Mouse (Mus musculus) G1E (cell line): ENCODE results near the gene Slc22a15. TPM values are rescaled to one million over a fixed set of nuclear protein-coding genes. Genes with fewer than 3 reads are reported as not detected.

Experiments
- ATAC-seq: 2 replicates; pipeline ENCODE4 v1.8.0; 2016; ENCODE audit warnings: mild to moderate bottlenecking; ENCODE audit not compliant: insufficient number of reproducible peaks, poor library complexity, low FRiP score, severe bottlenecking; ENCODE audit errors: extremely low read depth
- DNase-seq: peaks from one replicate; pipeline ENCODE4 v3.0.0; 2012; ENCODE audit warnings: low spot score
- H3K27me3 ChIP-seq: 2 replicates; pipeline ENCODE4 v1.6.1; 2012; ENCODE audit warnings: mild to moderate bottlenecking, low read length, inconsistent platforms; ENCODE audit not compliant: insufficient read depth
- H3K36me3 ChIP-seq: replicated peaks from 2 replicates; pipeline ENCODE3; 2012; ENCODE audit warnings: mild to moderate bottlenecking, inconsistent platforms
- H3K4me1 ChIP-seq: 2 replicates; pipeline ENCODE4 v1.6.1; 2012; ENCODE audit warnings: low read depth, low read length, inconsistent platforms, mixed read lengths; ENCODE audit not compliant: insufficient read depth
- H3K4me3 ChIP-seq: 2 replicates; pipeline ENCODE4 v1.5.1; 2012; ENCODE audit warnings: low read depth, mild to moderate bottlenecking, inconsistent platforms, low read length, moderate library complexity, mixed read lengths
- H3K9me3 ChIP-seq: replicated peaks from 2 replicates; pipeline ENCODE4 v1.6.1; 2012; ENCODE audit warnings: inconsistent platforms
- CTCF ChIP-seq: IDR thresholded peaks from 2 replicates; pipeline ENCODE4 v1.5.1; 2012; ENCODE audit warnings: low read depth, low read length, inconsistent platforms, mixed read lengths
- GATA1 ChIP-seq: IDR thresholded peaks from 2 replicates; pipeline ENCODE4 v1.6.1; 2012; ENCODE audit warnings: borderline replicate concordance, low read length, inconsistent platforms, mixed read lengths
- GATA2 ChIP-seq: IDR thresholded peaks from 2 replicates; pipeline ENCODE4 v1.6.1; 2012; ENCODE audit warnings: low read depth, low read length, inconsistent platforms, borderline replicate concordance
- POLR2AphosphoS5 ChIP-seq: IDR thresholded peaks from 2 replicates; pipeline ENCODE4 v1.6.1; 2012; ENCODE audit warnings: low read depth, low read length, inconsistent platforms; ENCODE audit not compliant: insufficient replicate concordance
- TAL1 ChIP-seq: conservative IDR thresholded peaks from 2 replicates; pipeline ENCODE4 v1.6.1; 2012; ENCODE audit warnings: low read depth, low read length, inconsistent platforms, mixed read lengths
- polyA plus RNA-seq: library from polyadenylated mRNA; stranded (reverse); fragments of >175 nt; gene quantifications from 2 replicates; pipeline ENCODE4 v1.2.3, GENCODE M21; 2012
- total RNA-seq, 2 experiments: library from RNA; stranded (forward) in 1 of 2; stranded (reverse) in 1 of 2; fragments of 200-1000 nt in 1 of 2; fragments of >200 nt in 1 of 2; fragmentation: Nextera tagmentation in 1 of 2; gene quantifications; 2 replicates each; pipeline ENCODE4 v1.2.3; 2014 to 2017

Slc22a15 gene
- total and polyA plus RNA-seq, 3 experiments: 0.33 TPM; not detected in 2

DNA sequence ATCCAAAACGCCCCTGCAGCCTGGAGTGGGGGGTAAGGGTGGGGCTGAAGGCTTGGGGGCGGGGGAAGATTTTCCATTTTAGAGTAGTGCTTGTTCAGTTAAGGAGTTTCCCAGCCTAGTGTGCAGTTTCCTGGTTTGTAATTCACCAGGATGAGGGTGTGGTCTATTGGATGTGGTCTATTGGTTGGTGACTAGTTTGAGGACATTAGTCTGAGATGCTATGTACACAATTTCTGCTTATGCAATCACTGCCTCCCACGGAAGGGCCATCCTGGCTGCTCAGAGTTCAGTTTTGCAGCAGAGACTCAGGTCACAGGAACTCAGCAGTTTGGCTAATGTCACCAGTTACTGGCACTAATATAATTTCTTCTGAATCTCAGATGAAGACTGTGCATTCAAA lies 33.8 kb upstream of the Slc22a15 start:
- no peak for ATAC-seq
- H3K9me3 ChIP-seq: no peaks in the 10 kb centered on the region
- H3K4me1 ChIP-seq: no peaks in the 10 kb centered on the region
- H3K27me3 ChIP-seq: no peaks in the 10 kb centered on the region; the same call in 1 of the 2 replicates
- H3K36me3 ChIP-seq: no peaks in the 10 kb centered on the region
- H3K4me3 ChIP-seq: no peak overlapping the region
- no peak for DNase-seq
- TF ChIP-seq CTCF (no peak), GATA2 (no peak), GATA1 (no peak), TAL1 (no peak), POLR2AphosphoS5 (no peak)

DNA sequence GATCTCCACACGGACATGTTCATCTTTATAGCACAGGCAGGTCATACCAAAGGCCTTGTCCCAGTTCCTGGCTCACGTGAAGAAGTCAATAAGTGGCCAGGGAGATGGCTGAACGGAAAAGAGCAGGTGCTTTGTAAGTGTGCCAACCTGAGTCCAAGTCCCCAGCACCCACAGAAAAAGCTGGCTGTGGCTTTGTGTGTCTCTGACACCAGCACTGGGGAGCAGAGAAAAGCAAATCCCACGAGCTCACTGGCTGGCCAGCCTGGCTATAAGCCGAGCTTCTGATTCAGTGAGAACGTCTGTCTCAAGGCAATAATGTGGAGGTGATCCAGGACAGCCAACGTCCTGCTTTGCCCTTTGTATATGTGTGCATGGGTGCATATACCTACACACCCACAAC lies 29.3 kb upstream of the Slc22a15 start:
- no peak for ATAC-seq
- TF ChIP-seq GATA2: no peak
- no peak for TF ChIP-seq CTCF
- TF ChIP-seq POLR2AphosphoS5: no peak
- no peak for TF ChIP-seq TAL1
- no peak for TF ChIP-seq GATA1
- no peaks in the 10 kb centered on the region for H3K27me3 ChIP-seq
- H3K4me3 ChIP-seq: no peak overlapping the region
- no peaks in the 10 kb centered on the region for H3K9me3 ChIP-seq
- H3K36me3 ChIP-seq: no peaks in the 10 kb centered on the region
- no peaks in the 10 kb centered on the region for H3K4me1 ChIP-seq
- DNase-seq: no peak

DNA sequence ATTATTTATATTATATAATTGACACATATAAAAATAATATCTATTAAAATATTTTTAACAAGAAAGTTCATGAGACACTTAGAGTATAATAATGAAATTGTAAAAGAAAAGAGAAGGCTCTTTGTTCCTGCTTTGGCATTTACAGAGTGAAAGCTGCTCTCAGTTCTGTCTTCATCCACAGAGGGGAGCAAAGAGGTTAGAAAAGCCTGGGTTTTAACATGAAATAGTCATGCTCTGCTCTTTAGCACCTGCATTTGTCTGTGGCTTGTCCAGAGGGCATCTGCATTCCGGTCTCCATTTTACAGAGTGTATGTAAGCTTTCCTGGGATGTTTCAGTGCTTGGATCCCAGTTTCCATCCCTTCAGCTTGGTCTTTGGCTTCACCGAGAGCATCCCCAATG lies 28.3 kb upstream of the Slc22a15 start:
- H3K36me3 ChIP-seq: no peaks in the 10 kb centered on the region
- TF ChIP-seq POLR2AphosphoS5: no peak
- no peak for TF ChIP-seq CTCF
- no peak for TF ChIP-seq GATA2
- TF ChIP-seq TAL1: no peak
- no peak for TF ChIP-seq GATA1
- no peaks in the 10 kb centered on the region for H3K27me3 ChIP-seq
- DNase-seq (no peak), ATAC-seq (no peak)
- H3K9me3 ChIP-seq: no peaks in the 10 kb centered on the region
- no peaks in the 10 kb centered on the region for H3K4me1 ChIP-seq
- H3K4me3 ChIP-seq: no peak overlapping the region

DNA sequence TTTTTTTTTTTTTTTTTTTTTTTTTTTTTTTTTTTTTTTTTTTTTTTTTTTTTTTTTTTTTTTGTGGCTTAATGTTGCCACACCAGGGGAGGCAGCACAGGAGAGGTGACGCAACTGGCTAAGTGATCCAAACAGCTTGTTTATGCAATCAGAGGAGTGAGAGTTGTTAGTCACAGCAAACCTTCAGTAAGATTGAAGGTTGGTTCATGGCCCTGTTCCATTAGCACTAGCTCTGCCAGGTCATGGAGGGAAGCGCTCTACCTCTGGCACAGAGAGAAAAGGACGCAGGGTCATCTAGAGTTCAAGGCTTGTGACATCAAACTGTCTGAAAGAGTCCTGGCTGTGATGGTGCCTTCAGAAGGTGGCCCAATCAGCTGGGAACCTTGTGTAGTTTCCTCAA lies 24.3 kb upstream of the Slc22a15 start:
- no peak for TF ChIP-seq CTCF
- no peak for TF ChIP-seq POLR2AphosphoS5
- TF ChIP-seq GATA2: no peak
- no peak for TF ChIP-seq GATA1
- no peak for TF ChIP-seq TAL1
- DNase-seq (no peak), ATAC-seq (no peak)
- Histone ChIP-seq H3K9me3 (no peaks in the 10 kb centered on the region), H3K4me1 (no peaks in the 10 kb centered on the region), H3K4me3 (no peak overlapping the region), H3K36me3 (no peaks in the 10 kb centered on the region), H3K27me3 (no peaks in the 10 kb centered on the region)

DNA sequence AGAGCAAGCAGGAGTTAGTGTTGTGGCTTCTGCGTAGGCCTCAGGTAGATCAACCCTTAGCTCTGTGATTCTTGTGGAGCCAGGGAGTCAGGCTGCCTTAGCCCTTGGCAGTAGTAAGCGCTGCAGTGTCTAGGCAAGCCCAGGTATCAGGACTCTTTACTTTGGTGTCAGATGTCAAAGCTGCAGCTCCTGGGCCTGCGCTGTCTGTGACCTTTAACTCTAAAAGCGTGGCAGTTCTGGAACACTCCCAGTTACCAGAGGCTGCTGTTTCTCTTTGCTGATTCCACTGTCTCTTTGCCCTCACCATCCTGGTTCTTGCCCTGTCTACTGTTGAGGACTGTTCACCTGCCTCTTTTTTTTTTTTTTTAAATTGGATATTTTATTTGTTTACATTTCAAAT lies 23.0 kb upstream of the Slc22a15 start:
- Histone ChIP-seq H3K4me1 (no peaks in the 10 kb centered on the region), H3K36me3 (no peaks in the 10 kb centered on the region), H3K9me3 (no peaks in the 10 kb centered on the region), H3K4me3 (no peak overlapping the region), H3K27me3 (no peaks in the 10 kb centered on the region)
- TF ChIP-seq CTCF: no peak
- TF ChIP-seq GATA1: no peak
- TF ChIP-seq POLR2AphosphoS5: no peak
- TF ChIP-seq GATA2: no peak
- no peak for TF ChIP-seq TAL1
- ATAC-seq (no peak), DNase-seq (no peak)

DNA sequence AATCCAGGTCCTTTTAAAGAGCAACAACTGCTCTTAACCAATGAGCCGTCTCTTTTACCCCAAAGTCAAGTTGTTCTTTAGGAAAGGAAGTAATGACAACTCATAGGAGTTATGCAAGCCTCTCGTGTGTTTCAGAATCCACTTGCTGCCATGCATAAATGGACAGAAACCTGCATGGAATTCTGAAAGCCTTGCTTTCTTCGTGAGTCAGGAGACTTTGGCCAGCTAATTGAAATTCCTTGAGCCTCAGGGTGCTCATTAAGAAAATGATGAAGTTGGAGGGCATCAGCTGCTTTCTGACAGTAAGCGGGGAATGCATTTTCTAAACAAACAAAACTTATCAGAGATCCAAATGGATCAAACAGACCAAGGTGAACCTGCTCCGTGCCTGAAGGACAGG lies 21.0 kb upstream of the Slc22a15 start:
- Histone ChIP-seq H3K9me3 (no peaks in the 10 kb centered on the region), H3K4me3 (no peak overlapping the region), H3K27me3 (no peaks in the 10 kb centered on the region), H3K36me3 (no peaks in the 10 kb centered on the region), H3K4me1 (no peaks in the 10 kb centered on the region)
- DNase-seq: no peak
- ATAC-seq: no peak
- no peak for TF ChIP-seq GATA2
- TF ChIP-seq CTCF: no peak
- no peak for TF ChIP-seq TAL1
- TF ChIP-seq GATA1: no peak
- no peak for TF ChIP-seq POLR2AphosphoS5

DNA sequence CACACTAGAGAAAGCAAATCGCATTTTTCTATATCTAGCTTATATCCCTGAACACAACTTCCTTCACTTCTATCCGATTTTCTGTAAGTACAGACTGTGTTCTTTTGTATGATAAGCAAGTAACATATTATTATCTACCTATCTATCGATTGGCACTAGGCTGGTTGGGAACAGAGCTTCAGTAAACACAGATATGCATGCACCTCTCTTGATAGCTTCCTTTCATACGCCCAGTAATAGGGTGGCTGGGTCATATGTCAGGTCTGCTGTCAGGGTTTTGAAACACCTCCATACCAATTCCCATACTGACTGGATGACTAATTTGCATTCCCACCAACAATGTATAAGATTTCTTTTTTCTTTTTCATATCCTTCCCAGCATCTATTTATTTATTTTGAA lies 16.2 kb upstream of the Slc22a15 start:
- no peak for DNase-seq
- Histone ChIP-seq H3K4me3 (no peak overlapping the region), H3K9me3 (no peaks in the 10 kb centered on the region), H3K27me3 (no peaks in the 10 kb centered on the region), H3K4me1 (no peaks in the 10 kb centered on the region), H3K36me3 (no peaks in the 10 kb centered on the region)
- TF ChIP-seq POLR2AphosphoS5: no peak
- TF ChIP-seq CTCF: no peak
- TF ChIP-seq GATA1: no peak
- TF ChIP-seq GATA2: no peak
- no peak for TF ChIP-seq TAL1
- ATAC-seq: no peak
